Mouse (Mus musculus) MEL (cell line): ENCODE measurements around the gene Lrrk1.

Experiments used
- CHD2 ChIP-seq: IDR thresholded peaks from 2 replicates; pipeline ENCODE4 v1.6.1; 2011; ENCODE audit warnings: low read length, improper control_type of control experiment
- CTCF ChIP-seq, 3 experiments: IDR thresholded peaks in 2 of 3; conservative IDR thresholded peaks in 1 of 3; 2 replicates each; pipeline ENCODE4 v1.5.1; 2011 to 2012; ENCODE audit warnings: low read length in 3 of 3, low read depth in 2 of 3, mild to moderate bottlenecking in 2 of 3, improper control_type of control experiment in 1 of 3, inconsistent platforms in 1 of 3, mixed read lengths in 1 of 3, moderate library complexity in 1 of 3; ENCODE audit not compliant: control insufficient read depth in 1 of 3, insufficient read depth in 1 of 3, poor library complexity in 1 of 3, severe bottlenecking in 1 of 3
- EP300 ChIP-seq, 2 experiments: IDR thresholded peaks; 2 replicates each; pipeline ENCODE4 v1.6.1; 2011; ENCODE audit warnings: improper control_type of control experiment in 2 of 2, low read length in 2 of 2, low read depth in 1 of 2, mild to moderate bottlenecking in 1 of 2
- HCFC1 ChIP-seq: IDR thresholded peaks from 2 replicates; pipeline ENCODE4 v1.6.1; 2012; ENCODE audit warnings: low read depth, mild to moderate bottlenecking, inconsistent platforms, low read length, improper control_type of control experiment, moderate library complexity
- MAX ChIP-seq: IDR thresholded peaks from 2 replicates; pipeline ENCODE4 v1.6.1; 2011; ENCODE audit warnings: low read length, improper control_type of control experiment
- MEF2A ChIP-seq: IDR thresholded peaks from 2 replicates; pipeline ENCODE4 v1.6.1; 2014; ENCODE audit warnings: low read depth, mild to moderate bottlenecking, inconsistent platforms, low read length, improper control_type of control experiment; ENCODE audit not compliant: poor library complexity, insufficient replicate concordance, severe bottlenecking; ENCODE audit errors: extremely low read depth
- MYC ChIP-seq: IDR thresholded peaks from 2 replicates; pipeline ENCODE4 v1.6.1; 2011; ENCODE audit warnings: low read depth, mild to moderate bottlenecking, low read length, improper control_type of control experiment, moderate library complexity
- NELFE ChIP-seq: IDR thresholded peaks from 2 replicates; pipeline ENCODE4 v1.6.1; 2011; ENCODE audit warnings: low read depth, low read length, improper control_type of control experiment
- POLR2A ChIP-seq, 2 experiments: IDR thresholded peaks; 2 replicates each; pipeline ENCODE4 v1.6.1; 2011 to 2012; ENCODE audit warnings: low read length in 2 of 2, mild to moderate bottlenecking in 2 of 2, control low read depth in 1 of 2, improper control_type of control experiment in 1 of 2, low read depth in 1 of 2, moderate library complexity in 1 of 2; ENCODE audit not compliant: control insufficient read depth in 1 of 2, insufficient read depth in 1 of 2, poor library complexity in 1 of 2
- POLR2AphosphoS5 ChIP-seq: IDR thresholded peaks from 2 replicates; pipeline ENCODE4 v1.6.1; 2012; ENCODE audit warnings: low read depth, borderline replicate concordance, mild to moderate bottlenecking, inconsistent platforms, low read length, moderate library complexity, mixed read lengths
- USF1 ChIP-seq: IDR thresholded peaks from 2 replicates; pipeline ENCODE4 v1.6.1; 2014; ENCODE audit warnings: low read depth, mild to moderate bottlenecking, inconsistent platforms, low read length, improper control_type of control experiment, moderate library complexity
- ZMIZ1 ChIP-seq: IDR thresholded peaks from 2 replicates; pipeline ENCODE4 v1.6.1; 2012; ENCODE audit warnings: low read depth, mild to moderate bottlenecking, inconsistent platforms, low read length, improper control_type of control experiment, moderate library complexity

- TF ChIP-seq POLR2A (IDR thresholded peaks at IDR 0.05; ENCODE audit: control insufficient read depth in 1 of 2, insufficient read depth in 1 of 2, low read depth in 1 of 2, low read length in 2 of 2, poor library complexity in 1 of 2), result no peak
- TF ChIP-seq EP300 (IDR thresholded peaks at IDR 0.05; ENCODE audit: low read depth in 1 of 2, low read length in 2 of 2), result no peak
- TF ChIP-seq MYC, result no peak
- TF ChIP-seq NELFE, result no peak
- no peak for TF ChIP-seq ZMIZ1
- TF ChIP-seq CTCF (IDR thresholded peaks at IDR 0.05 in 2 of 3, conservative IDR thresholded peaks at IDR 0.05 in 1 of 3; ENCODE audit: control insufficient read depth in 1 of 3, insufficient read depth in 1 of 3, low read depth in 2 of 3, low read length in 3 of 3, poor library complexity in 1 of 3, severe bottlenecking in 1 of 3), result no peak
- no peak for TF ChIP-seq MEF2A
- TF ChIP-seq MAX, result no peak
- no peak for TF ChIP-seq HCFC1
- TF ChIP-seq CHD2, result no peak
- no peak for TF ChIP-seq POLR2AphosphoS5
- no peak for TF ChIP-seq USF1
Observed at GRCm38 (mm10) chr7:66323252-66324015, 64.7 kb downstream of the Lrrk1 start.
